Mouse (Mus musculus) heart, postnatal 0 days (tissue): Measurements from ENCODE around the gene Dnm2.
"Not testable (repeated sequence)": the region's sequence is repeated elsewhere in the genome, so short reads cannot be mapped to it uniquely, and the experiment has no call there.

Source experiments
- CTCF ChIP-seq: IDR thresholded peaks from 2 replicates; pipeline ENCODE4 v1.5.1; 2016; ENCODE audit warnings: antibody characterized with exemption, control low read depth, low read depth
- EP300 ChIP-seq: IDR thresholded peaks from 2 replicates; pipeline ENCODE4 v1.6.1; 2016; ENCODE audit warnings: antibody characterized with exemption, low read depth

- TF ChIP-seq CTCF, EP300: not testable (repeated sequence)
These were observed 63.5 kb downstream of the Dnm2 start for GRCm38 (mm10) chr9:21488246-21488645.
